Mouse (Mus musculus) Muller cell, postnatal 12 days (primary cell): ENCODE results near the gene Stoml1.

ENCODE experiments used
- DNase-seq: peaks from one replicate; pipeline ENCODE4 v3.0.0-alpha.2; 2015; ENCODE audit errors: inconsistent ontology term

Stoml1 gene

GRCm38 (mm10) chr9:58303115-58303514 lies 50.2 kb downstream of the Stoml1 start:
- no peak for DNase-seq

DNA sequence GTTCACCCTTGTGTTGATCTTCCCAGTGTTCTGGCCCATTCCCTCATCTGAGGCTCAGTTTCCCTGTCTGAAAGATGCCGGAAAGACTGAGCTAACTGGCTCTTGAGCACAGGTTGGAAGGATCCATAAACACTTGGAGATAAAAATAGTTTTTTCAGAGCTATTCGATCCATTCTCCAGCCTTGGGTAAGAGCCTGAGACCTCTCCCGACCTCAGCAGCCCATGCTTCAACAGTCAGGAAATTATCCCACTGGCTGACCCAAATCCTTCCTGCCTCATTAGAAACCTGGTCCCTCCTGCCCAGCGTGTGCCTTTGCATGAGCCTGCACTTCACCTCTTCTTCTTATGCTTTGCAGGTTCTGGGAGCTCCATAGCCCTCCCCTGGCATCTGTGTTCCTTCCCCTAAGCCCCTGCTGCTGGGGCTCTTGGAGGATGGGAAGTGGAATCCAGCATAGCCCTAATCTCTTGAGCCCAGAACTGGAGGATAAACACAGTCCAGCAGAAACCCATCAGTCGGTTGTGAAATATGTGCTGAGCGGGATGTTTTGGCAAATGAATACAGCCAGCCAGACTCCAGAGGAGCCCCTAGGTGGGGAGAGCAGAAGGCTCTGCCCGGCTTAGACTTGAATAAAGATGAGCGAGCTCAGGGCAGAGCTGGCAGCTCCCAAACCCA lies 50.8 kb downstream of the Stoml1 start:
- DNase-seq: no peak

- DNase-seq: no peak
Observed at GRCm38 (mm10) chr9:58305686-58306085, 52.7 kb downstream of the Stoml1 start.

DNA sequence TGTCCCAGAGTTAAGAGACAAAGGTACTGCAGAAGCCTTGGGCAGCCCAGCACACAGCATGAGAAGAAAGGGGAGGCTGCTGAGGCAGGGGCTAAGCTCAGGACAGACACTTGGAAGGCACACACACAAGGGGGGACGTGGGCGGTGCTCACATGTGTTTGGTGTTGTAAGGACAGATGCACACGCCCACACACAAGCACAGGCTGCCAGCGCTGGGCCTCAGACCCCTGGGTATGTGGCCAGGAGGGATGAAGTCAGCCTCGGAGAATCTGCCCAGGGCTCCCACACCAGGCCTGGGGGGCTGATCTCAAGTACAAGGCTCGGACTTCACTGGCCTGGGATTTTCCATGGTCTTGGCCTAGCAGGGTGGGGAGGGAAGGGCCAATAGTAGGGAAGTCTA lies 55.4 kb downstream of the Stoml1 start:
- DNase-seq: peak; percentile 91

GRCm38 (mm10) chr9:58310043-58310660 lies 57.2 kb downstream of the Stoml1 start:
- no peak for DNase-seq

- DNase-seq: no peak
Observed at GRCm38 (mm10) chr9:58311191-58311910, 58.4 kb downstream of the Stoml1 start.
